Mouse (Mus musculus) neural tube, embryonic 11.5 days (tissue): ENCODE results near the gene Daw1. TPM values are rescaled to one million over a fixed set of nuclear protein-coding genes. Genes with fewer than 3 reads are reported as not detected.

Experiments
- ATAC-seq: fragments of 200-750 bp; cut with Nextera tagmentation; 2 replicates; pipeline ENCODE4 v1.8.0; 2017; ENCODE audit warnings: moderate number of reproducible peaks, mild to moderate bottlenecking, moderate TSS enrichment, moderate library complexity; ENCODE audit not compliant: insufficient read depth, low FRiP score, low TSS enrichment
- DNase-seq: peaks from one replicate; pipeline ENCODE4 v3.0.0-alpha.2; 2015; ENCODE audit warnings: low spot score
- H3K27ac ChIP-seq: fragments of 300-500 bp; sonication (generic); 2 replicates; pipeline ENCODE4 v1.5.1; 2014; ENCODE audit warnings: low read depth, mild to moderate bottlenecking, low read length
- H3K27me3 ChIP-seq: fragments of 300-500 bp; sonication (generic); 2 replicates; pipeline ENCODE4 v1.6.1; 2014; ENCODE audit warnings: mild to moderate bottlenecking, low read length, mixed read lengths; ENCODE audit not compliant: control insufficient read depth, insufficient read depth
- H3K36me3 ChIP-seq: fragments of 300-500 bp; sonication (generic); 2 replicates; pipeline ENCODE4 v1.6.1; 2014; ENCODE audit warnings: mild to moderate bottlenecking, low read length, moderate library complexity, mixed read lengths; ENCODE audit not compliant: control insufficient read depth, insufficient read depth
- H3K4me1 ChIP-seq: fragments of 300-500 bp; sonication (generic); 2 replicates; pipeline ENCODE4 v1.6.1; 2014; ENCODE audit warnings: low read length, mixed read lengths; ENCODE audit not compliant: control insufficient read depth, insufficient read depth
- H3K4me2 ChIP-seq: fragments of 300-500 bp; sonication (generic); 2 replicates; pipeline ENCODE4 v1.6.1; 2014; ENCODE audit warnings: low read depth, mild to moderate bottlenecking, moderate library complexity
- H3K4me3 ChIP-seq: fragments of 300-500 bp; sonication (generic); 2 replicates; pipeline ENCODE4 v1.5.1; 2014; ENCODE audit warnings: low read depth, low read length
- H3K9ac ChIP-seq: fragments of 300-500 bp; sonication (generic); 2 replicates; pipeline ENCODE4 v1.6.1; 2014; ENCODE audit warnings: mild to moderate bottlenecking, low read length
- H3K9me3 ChIP-seq: fragments of 300-500 bp; sonication (generic); 2 replicates; pipeline ENCODE4 v1.6.1; 2016; ENCODE audit warnings: low read length; ENCODE audit not compliant: control insufficient read depth
- WGBS: fragments of 180-500 bp; shearing (Covaris S2); extraction: QIAGEN DNeasy Blood & Tissue Kit; methylation state at CpG from one replicate; pipeline ENCODE4 v1.1.7; 2014; 5-methylcytosine and 5-hydroxymethylcytosine counted together
- polyA plus RNA-seq: library from polyadenylated mRNA; unstranded; fragments of >200 nt; fragmentation: Nextera tagmentation; extraction: Ambion mirVana; gene quantifications from 2 replicates; pipeline ENCODE4 v1.2.1, GENCODE M21; 2014

Daw1 gene
- polyA plus RNA-seq, 1 experiment from 2014 or later = not detected

GRCm38 (mm10) chr1:83161658-83162057, 2.1 kb downstream of the Daw1 start:
- Histone ChIP-seq H3K27me3 (no peaks in the 10 kb centered on the region), H3K9ac (no peak overlapping the region), H3K4me3 (no peak overlapping the region), H3K4me2 (no peak overlapping the region), H3K36me3 (no peaks in the 10 kb centered on the region), H3K4me1 (no peaks in the 10 kb centered on the region), H3K27ac (no peak overlapping the region), H3K9me3 (no peaks in the 10 kb centered on the region)
- DNase-seq (no peak), ATAC-seq (no peak)
- WGBS = 75% methylated on average over 3 of the region's 3 CpGs

GRCm38 (mm10) chr1:83164027-83164426, 4.5 kb downstream of the Daw1 start:
- H3K9ac ChIP-seq = no peak overlapping the region
- H3K27ac ChIP-seq = no peak overlapping the region
- no peak overlapping the region for H3K4me3 ChIP-seq
- no peak for DNase-seq
- no peak overlapping the region for H3K4me2 ChIP-seq
- no peaks in the 10 kb centered on the region for H3K27me3 ChIP-seq
- no peaks in the 10 kb centered on the region for H3K36me3 ChIP-seq
- H3K9me3 ChIP-seq = no peaks in the 10 kb centered on the region
- no peak for ATAC-seq
- H3K4me1 ChIP-seq = no peaks in the 10 kb centered on the region
- WGBS = 78% methylated on average over 3 of the region's 3 CpGs

GRCm38 (mm10) chr1:83169158-83169557, 9.6 kb downstream of the Daw1 start:
- WGBS = 81% methylated on average over 3 of the region's 3 CpGs

GRCm38 (mm10) chr1:83175985-83176384, 16.4 kb downstream of the Daw1 start:
- DNase-seq = no peak
- WGBS = 77% methylated on average over 1 of the region's 1 CpGs
- no peak overlapping the region for H3K4me2 ChIP-seq
- H3K27ac ChIP-seq = no peak overlapping the region
- H3K9ac ChIP-seq = no peak overlapping the region
- no peak for ATAC-seq
- no peaks in the 10 kb centered on the region for H3K9me3 ChIP-seq
- H3K4me1 ChIP-seq = no peaks in the 10 kb centered on the region
- H3K27me3 ChIP-seq = no peaks in the 10 kb centered on the region
- no peak overlapping the region for H3K4me3 ChIP-seq
- H3K36me3 ChIP-seq = no peaks in the 10 kb centered on the region

More at GRCm38 (mm10) chr1:83169158-83169557, 9.6 kb downstream of the Daw1 start:
- no peak overlapping the region for H3K9ac ChIP-seq
- ATAC-seq (no peak), DNase-seq (no peak)
- no peaks in the 10 kb centered on the region for H3K27me3 ChIP-seq
- no peaks in the 10 kb centered on the region for H3K9me3 ChIP-seq
- H3K4me2 ChIP-seq = no peak overlapping the region
- H3K4me1 ChIP-seq = no peaks in the 10 kb centered on the region
- no peak overlapping the region for H3K4me3 ChIP-seq
- H3K27ac ChIP-seq = no peak overlapping the region
- no peaks in the 10 kb centered on the region for H3K36me3 ChIP-seq

GRCm38 (mm10) chr1:83179531-83179930, 20.0 kb downstream of the Daw1 start:
- no peaks in the 10 kb centered on the region for H3K4me1 ChIP-seq
- H3K4me2 ChIP-seq = no peak overlapping the region
- H3K27ac ChIP-seq = no peak overlapping the region
- WGBS = 93% methylated on average over 7 of the region's 7 CpGs
- H3K27me3 ChIP-seq = no peaks in the 10 kb centered on the region
- no peak for DNase-seq
- no peak overlapping the region for H3K4me3 ChIP-seq
- no peak for ATAC-seq
- H3K9me3 ChIP-seq = no peaks in the 10 kb centered on the region
- no peak overlapping the region for H3K9ac ChIP-seq
- H3K36me3 ChIP-seq = no peaks in the 10 kb centered on the region

- WGBS = 70% methylated on average over 4 of the region's 4 CpGs
- Histone ChIP-seq H3K9me3 (no peaks in the 10 kb centered on the region), H3K4me2 (no peak overlapping the region), H3K27me3 (no peaks in the 10 kb centered on the region), H3K4me3 (no peak overlapping the region), H3K36me3 (no peaks in the 10 kb centered on the region), H3K4me1 (no peaks in the 10 kb centered on the region), H3K27ac (no peak overlapping the region), H3K9ac (no peak overlapping the region)
- DNase-seq (no peak), ATAC-seq (no peak)
These were observed 21.9 kb downstream of the Daw1 start for GRCm38 (mm10) chr1:83181418-83181817.

GRCm38 (mm10) chr1:83187154-83187553, 27.6 kb downstream of the Daw1 start:
- Histone ChIP-seq H3K27me3 (no peaks in the 10 kb centered on the region), H3K36me3 (no peaks in the 10 kb centered on the region), H3K4me1 (no peaks in the 10 kb centered on the region), H3K9ac (no peak overlapping the region), H3K4me2 (no peak overlapping the region), H3K27ac (no peak overlapping the region), H3K9me3 (no peaks in the 10 kb centered on the region), H3K4me3 (no peak overlapping the region)
- ATAC-seq (no peak), DNase-seq (peak; percentile 25)
- 63% methylated on average over 2 of the region's 2 CpGs for WGBS

GRCm38 (mm10) chr1:83209981-83210380, 50.4 kb downstream of the Daw1 start:
- H3K9ac ChIP-seq = no peak overlapping the region
- WGBS = 83% methylated on average over 1 of the region's 1 CpGs
- no peaks in the 10 kb centered on the region for H3K36me3 ChIP-seq
- H3K27ac ChIP-seq = no peak overlapping the region
- H3K4me2 ChIP-seq = no peak overlapping the region
- no peaks in the 10 kb centered on the region for H3K27me3 ChIP-seq
- DNase-seq = no peak
- no peak for ATAC-seq
- H3K9me3 ChIP-seq = no peaks in the 10 kb centered on the region
- no peaks in the 10 kb centered on the region for H3K4me1 ChIP-seq
- H3K4me3 ChIP-seq = no peak overlapping the region

- 43% methylated on average over 1 of the region's 1 CpGs for WGBS
- Histone ChIP-seq H3K9ac (no peak overlapping the region), H3K4me3 (no peak overlapping the region), H3K9me3 (no peaks in the 10 kb centered on the region), H3K27ac (no peak overlapping the region), H3K4me1 (no peaks in the 10 kb centered on the region), H3K27me3 (no peaks in the 10 kb centered on the region), H3K36me3 (no peaks in the 10 kb centered on the region), H3K4me2 (no peak overlapping the region)
- DNase-seq = no peak
- ATAC-seq = no peak
These were observed 58.7 kb downstream of the Daw1 start for GRCm38 (mm10) chr1:83218260-83218659.
